Mouse (Mus musculus) forebrain, embryonic 11.5 days (tissue): ENCODE results near the gene Cacng4. TPM values are rescaled to one million over a fixed set of nuclear protein-coding genes. Genes with fewer than 3 reads are reported as not detected.

Experiments used
- ATAC-seq: fragments of 200-750 bp; cut with Nextera tagmentation; replicated peaks from 2 replicates; pipeline ENCODE4 v1.8.0; 2017; ENCODE audit warnings: moderate TSS enrichment; ENCODE audit not compliant: low FRiP score
- DNase-seq: peaks from one replicate; pipeline ENCODE4 v3.0.0-alpha.2; 2017; ENCODE audit warnings: low spot score
- H3K27ac ChIP-seq: fragments of 300-500 bp; sonication (generic); 2 replicates; pipeline ENCODE4 v1.5.1; 2014; ENCODE audit warnings: low read depth, low read length
- H3K27me3 ChIP-seq: fragments of 300-500 bp; sonication (generic); 2 replicates; pipeline ENCODE4 v1.6.1; 2014; ENCODE audit warnings: mild to moderate bottlenecking, low read length, mixed read lengths; ENCODE audit not compliant: control insufficient read depth, insufficient read depth
- H3K36me3 ChIP-seq: fragments of 300-500 bp; sonication (generic); 2 replicates; pipeline ENCODE4 v1.6.1; 2014; ENCODE audit warnings: mild to moderate bottlenecking, low read length, moderate library complexity, mixed read lengths; ENCODE audit not compliant: control insufficient read depth, insufficient read depth
- H3K4me1 ChIP-seq: fragments of 300-500 bp; sonication (generic); replicated peaks from 2 replicates; pipeline ENCODE4 v1.6.1; 2014; ENCODE audit warnings: low read length, mixed read lengths; ENCODE audit not compliant: control insufficient read depth, insufficient read depth
- H3K4me2 ChIP-seq: fragments of 300-500 bp; sonication (generic); 2 replicates; pipeline ENCODE4 v1.6.1; 2014; ENCODE audit warnings: low read depth, mild to moderate bottlenecking, low read length, moderate library complexity, mixed read lengths; ENCODE audit not compliant: severe bottlenecking
- H3K4me3 ChIP-seq: fragments of 300-500 bp; sonication (generic); 2 replicates; pipeline ENCODE4 v1.5.1; 2014; ENCODE audit warnings: low read depth, low read length
- H3K9ac ChIP-seq: fragments of 300-500 bp; sonication (generic); 2 replicates; pipeline ENCODE4 v1.6.1; 2014; ENCODE audit warnings: low read length
- H3K9me3 ChIP-seq: fragments of 300-500 bp; sonication (generic); 2 replicates; pipeline ENCODE4 v1.6.1; 2016; ENCODE audit warnings: low read length, mixed read lengths; ENCODE audit not compliant: control insufficient read depth
- WGBS: fragments of 180-500 bp; shearing (Covaris S2); extraction: QIAGEN DNeasy Blood & Tissue Kit; methylation state at CpG from one replicate; pipeline ENCODE4 v1.1.7; 2014; 5-methylcytosine and 5-hydroxymethylcytosine counted together
- polyA plus RNA-seq: library from polyadenylated mRNA; unstranded; fragments of >200 nt; fragmentation: Nextera tagmentation; extraction: Ambion mirVana; gene quantifications from 2 replicates; pipeline ENCODE4 v1.2.1, GENCODE M21; 2014

Gene Cacng4
- polyA plus RNA-seq, 1 experiment from 2014 or later, result 19.1 TPM

- no peak overlapping the region for H3K27ac ChIP-seq
- H3K4me1 ChIP-seq, result peaks cover 11% of the 10 kb centered on the region; the same call in 1 of the 2 replicates
- no peak for DNase-seq
- no peaks in the 10 kb centered on the region for H3K36me3 ChIP-seq
- no peak overlapping the region for H3K4me2 ChIP-seq
- H3K9me3 ChIP-seq, result no peaks in the 10 kb centered on the region
- no peaks in the 10 kb centered on the region for H3K27me3 ChIP-seq
- H3K4me3 ChIP-seq, result no peak overlapping the region
- 58% methylated on average over 27 of the region's 27 CpGs for WGBS
- no peak for ATAC-seq
- H3K9ac ChIP-seq, result no peak overlapping the region
These were observed 90.9 kb downstream of the Cacng4 start for GRCm38 (mm10) chr11:107703272-107704134.

- H3K9ac ChIP-seq, result no peak overlapping the region
- H3K9me3 ChIP-seq, result no peaks in the 10 kb centered on the region
- H3K4me3 ChIP-seq, result no peak overlapping the region
- H3K36me3 ChIP-seq, result no peaks in the 10 kb centered on the region
- H3K4me2 ChIP-seq, result no peak overlapping the region
- ATAC-seq (no peak), DNase-seq (no peak)
- WGBS, result 92% methylated on average over 4 of the region's 4 CpGs
- no peak overlapping the region for H3K27ac ChIP-seq
- no peaks in the 10 kb centered on the region for H3K27me3 ChIP-seq
- no peaks in the 10 kb centered on the region for H3K4me1 ChIP-seq
These were observed 94.4 kb downstream of the Cacng4 start for GRCm38 (mm10) chr11:107699967-107700366.

- WGBS, result 88% methylated on average over 6 of the region's 6 CpGs
- no peaks in the 10 kb centered on the region for H3K9me3 ChIP-seq
- no peak overlapping the region for H3K4me2 ChIP-seq
- H3K9ac ChIP-seq, result no peak overlapping the region
- H3K36me3 ChIP-seq, result no peaks in the 10 kb centered on the region; the same call in 1 of the 2 replicates
- H3K4me1 ChIP-seq, result no peaks in the 10 kb centered on the region
- H3K4me3 ChIP-seq, result no peak overlapping the region
- H3K27me3 ChIP-seq, result no peaks in the 10 kb centered on the region
- no peak for ATAC-seq
- no peak for DNase-seq
- H3K27ac ChIP-seq, result no peak overlapping the region
These were observed 101.0 kb downstream of the Cacng4 start for GRCm38 (mm10) chr11:107693338-107693737.

GRCm38 (mm10) chr11:107691569-107691968, 102.8 kb downstream of the Cacng4 start:
- Histone ChIP-seq H3K27ac (no peak overlapping the region), H3K9me3 (no peaks in the 10 kb centered on the region), H3K4me1 (no peaks in the 10 kb centered on the region), H3K4me3 (no peak overlapping the region), H3K4me2 (no peak overlapping the region), H3K27me3 (no peaks in the 10 kb centered on the region), H3K9ac (no peak overlapping the region), H3K36me3 (peaks cover under 1% of the 10 kb centered on the region)
- DNase-seq (no peak), ATAC-seq (no peak)
- 86% methylated on average over 8 of the region's 8 CpGs for WGBS

- no peaks in the 10 kb centered on the region for H3K27me3 ChIP-seq
- no peak for DNase-seq
- no peak for ATAC-seq
- H3K27ac ChIP-seq, result no peak overlapping the region
- H3K4me1 ChIP-seq, result peaks cover 6% of the 10 kb centered on the region
- 95% methylated on average over 10 of the region's 10 CpGs for WGBS
- no peaks in the 10 kb centered on the region for H3K9me3 ChIP-seq
- H3K4me2 ChIP-seq, result no peak overlapping the region
- no peak overlapping the region for H3K9ac ChIP-seq
- H3K4me3 ChIP-seq, result no peak overlapping the region
- H3K36me3 ChIP-seq, result peaks cover 5% of the 10 kb centered on the region
These were observed 105.9 kb downstream of the Cacng4 start for GRCm38 (mm10) chr11:107688480-107688879.

- Histone ChIP-seq H3K9me3 (no peaks in the 10 kb centered on the region), H3K4me1 (peaks cover 12% of the 10 kb centered on the region), H3K27ac (no peak overlapping the region), H3K36me3 (peaks cover 5% of the 10 kb centered on the region), H3K9ac (no peak overlapping the region), H3K27me3 (no peaks in the 10 kb centered on the region), H3K4me3 (no peak overlapping the region), H3K4me2 (no peak overlapping the region)
- 81% methylated on average over 20 of the region's 20 CpGs for WGBS
- no peak for ATAC-seq
- no peak for DNase-seq
These were observed 108.1 kb downstream of the Cacng4 start for GRCm38 (mm10) chr11:107686290-107686689.

GRCm38 (mm10) chr11:107683544-107684465, 110.6 kb downstream of the Cacng4 start:
- no peak for ATAC-seq
- Histone ChIP-seq H3K36me3 (peaks cover 5% of the 10 kb centered on the region), H3K4me3 (no peak overlapping the region), H3K27me3 (no peaks in the 10 kb centered on the region), H3K9me3 (no peaks in the 10 kb centered on the region), H3K9ac (no peak overlapping the region; the same call in 1 of the 2 replicates), H3K27ac (no peak overlapping the region), H3K4me2 (no peak overlapping the region), H3K4me1 (peaks cover 12% of the 10 kb centered on the region)
- no peak for DNase-seq
- 57% methylated on average over 19 of the region's 19 CpGs for WGBS

GRCm38 (mm10) chr11:107682694-107683355, 111.5 kb downstream of the Cacng4 start:
- no peak overlapping the region for H3K4me2 ChIP-seq
- H3K4me3 ChIP-seq, result no peak overlapping the region
- H3K27ac ChIP-seq, result no peak overlapping the region
- peaks cover 5% of the 10 kb centered on the region for H3K36me3 ChIP-seq
- no peaks in the 10 kb centered on the region for H3K9me3 ChIP-seq
- ATAC-seq (peak; percentile 46; the same call in 1 of the 2 replicates), DNase-seq (no peak)
- H3K4me1 ChIP-seq, result peaks cover 12% of the 10 kb centered on the region
- H3K27me3 ChIP-seq, result no peaks in the 10 kb centered on the region
- H3K9ac ChIP-seq, result peak overlapping the region; percentile 35
- WGBS, result 33% methylated on average over 9 of the region's 9 CpGs
